Mouse (Mus musculus) cerebellum, adult 2 months (tissue): ENCODE data around the gene Cadm4.

Source experiments
- CTCF ChIP-seq: fragments of 200-500 bp; IDR thresholded peaks from 2 replicates; pipeline ENCODE4 v1.5.1; 2011; ENCODE audit warnings: low read depth, mild to moderate bottlenecking, control low read depth, low read length, moderate library complexity, borderline replicate concordance; ENCODE audit not compliant: insufficient read depth
- POLR2A ChIP-seq: fragments of 200-500 bp; IDR thresholded peaks from 2 replicates; pipeline ENCODE4 v1.6.1; 2011; ENCODE audit warnings: low read length, control low read depth, borderline replicate concordance; ENCODE audit not compliant: insufficient read depth

DNA sequence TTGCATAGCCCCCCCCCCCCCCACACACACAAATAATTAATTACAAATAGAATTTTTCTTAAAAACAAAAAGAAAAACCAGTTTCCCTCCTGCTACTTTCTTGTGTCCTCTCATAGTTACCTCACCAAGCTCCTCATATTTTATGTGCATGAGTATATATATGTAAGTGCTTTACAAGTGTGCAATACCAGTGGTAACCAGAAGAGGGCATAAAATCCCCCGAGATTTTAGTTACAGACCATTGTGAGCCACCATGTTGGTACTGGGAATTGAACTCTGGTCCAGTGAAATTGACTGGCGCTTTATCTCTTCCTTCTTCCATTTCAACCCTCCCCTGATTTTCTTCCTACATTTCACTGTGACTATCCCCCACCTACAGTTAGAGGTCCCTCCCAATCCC is 62.7 kb downstream of the Cadm4 start:
- TF ChIP-seq POLR2A: no peak
- no peak for TF ChIP-seq CTCF
